Mouse (Mus musculus): Measurements from ENCODE around the gene Gsg1l. TPM values are rescaled to one million over a fixed set of nuclear protein-coding genes. Genes with fewer than 3 reads are reported as not detected.

Gene Gsg1l
- polyA plus RNA-seq, 1 experiment from 2014 or later = 10.5 TPM

DNA sequence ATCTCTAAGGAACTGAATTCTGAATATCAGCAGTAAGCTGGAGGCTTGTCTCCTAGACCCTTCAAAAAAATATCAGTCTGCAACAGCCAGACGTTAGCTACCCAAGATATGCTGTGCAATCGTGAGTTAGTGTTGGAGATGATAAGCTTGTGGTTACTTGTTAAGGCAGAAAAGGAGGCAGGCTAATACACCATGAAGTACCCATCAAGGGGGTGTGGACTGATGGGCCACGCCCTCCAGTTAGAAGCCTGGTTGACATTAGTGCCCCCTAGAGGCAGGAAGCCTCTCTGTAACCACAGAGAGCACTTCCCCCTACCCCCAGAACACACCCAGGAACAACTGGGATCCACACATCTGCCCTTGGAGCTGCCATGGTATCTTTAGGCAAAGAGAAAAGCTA lies 39.9 kb downstream of the Gsg1l start:
- 17% methylated on average over 3 of the region's 3 CpGs for WGBS
- Histone ChIP-seq H3K4me1 (ENCODE audit: control insufficient read depth in 2 of 2, insufficient read depth in 2 of 2, low read length in 2 of 2) (peaks cover 21 to 35% of the 10 kb centered on the region in 2 experiments), H3K9me3 (ENCODE audit: control insufficient read depth, low read length) (no peaks in the 10 kb centered on the region), H3K27ac (replicated peaks in 1 of 2; ENCODE audit: control insufficient read depth in 1 of 2, insufficient read depth in 1 of 2, low read depth in 2 of 2, low read length in 2 of 2) (no peak overlapping the region), H3K27me3 (ENCODE audit: control insufficient read depth, insufficient read depth, low read length) (no peaks in the 10 kb centered on the region), H3K9ac (ENCODE audit: low read length) (no peak overlapping the region), H3K4me2 (ENCODE audit: low read length) (no peak overlapping the region), H3K4me3 (ENCODE audit: control insufficient read depth in 1 of 2, insufficient read depth in 1 of 2, low read depth in 1 of 2, low read length in 2 of 2) (no peak overlapping the region), H3K36me3 (ENCODE audit: control insufficient read depth, insufficient read depth, low read length) (no peaks in the 10 kb centered on the region)
- ATAC-seq (ENCODE audit: insufficient number of reproducible peaks, insufficient read depth, low FRiP score, low read depth) = no peak

DNA sequence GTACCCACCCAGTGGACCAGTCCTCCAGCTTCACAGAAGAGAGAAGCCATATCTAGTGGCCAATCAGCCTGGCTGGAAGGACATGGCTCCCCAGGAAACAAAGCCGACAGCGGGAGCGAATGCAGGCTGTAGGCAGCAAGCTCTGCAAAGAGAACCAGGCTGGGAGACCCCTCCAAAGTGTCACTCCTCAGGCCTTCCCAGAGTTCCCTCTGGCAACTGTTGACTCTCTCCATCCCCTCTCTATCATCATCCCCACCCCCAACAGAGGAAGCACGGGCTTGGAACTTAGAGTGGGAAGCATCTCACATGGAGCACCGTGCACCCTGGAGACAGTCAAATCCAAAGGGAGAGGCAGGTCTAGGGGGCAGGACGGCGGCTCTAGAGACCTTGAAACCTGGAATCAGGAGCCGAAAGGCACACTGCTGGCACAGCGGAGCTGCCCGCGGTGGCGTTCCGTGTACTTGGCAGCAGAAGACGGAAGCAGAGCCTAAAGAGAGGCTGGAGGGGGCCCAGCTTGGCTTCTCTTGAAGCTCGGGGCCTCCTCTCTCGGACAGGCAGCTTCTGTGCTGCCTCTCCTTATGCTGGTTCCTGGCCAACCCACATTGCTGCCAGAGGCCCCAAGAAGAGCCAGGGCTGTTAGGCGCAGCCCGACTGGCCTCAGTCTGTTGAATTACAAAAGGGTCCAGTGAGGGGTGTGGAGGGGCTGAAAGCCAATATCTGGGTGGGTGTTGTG lies 41.3 kb downstream of the Gsg1l start:
- Histone ChIP-seq H3K27me3 (ENCODE audit: control insufficient read depth, insufficient read depth, low read length) (no peaks in the 10 kb centered on the region), H3K4me2 (ENCODE audit: low read length) (peak overlapping the region; percentile 36; the same call in 1 of the 2 replicates), H3K27ac (replicated peaks in 1 of 2; ENCODE audit: control insufficient read depth in 1 of 2, insufficient read depth in 1 of 2, low read depth in 2 of 2, low read length in 2 of 2) (peak overlapping the region in 1 of 2 experiments; percentile 38; a peak in 2 of 4 replicates), H3K4me3 (ENCODE audit: control insufficient read depth in 1 of 2, insufficient read depth in 1 of 2, low read depth in 1 of 2, low read length in 2 of 2) (no peak overlapping the region), H3K9ac (ENCODE audit: low read length) (peak overlapping the region; percentile 21; the same call in 1 of the 2 replicates), H3K4me1 (ENCODE audit: control insufficient read depth in 2 of 2, insufficient read depth in 2 of 2, low read length in 2 of 2) (peaks cover 27 to 42% of the 10 kb centered on the region in 2 experiments), H3K9me3 (ENCODE audit: control insufficient read depth, low read length) (no peaks in the 10 kb centered on the region), H3K36me3 (ENCODE audit: control insufficient read depth, insufficient read depth, low read length) (no peaks in the 10 kb centered on the region)
- WGBS = 54% methylated on average over 18 of the region's 18 CpGs
- 0 out of 2 replicates have a peak, but pooled peaks have one; percentile 19 for ATAC-seq (ENCODE audit: insufficient number of reproducible peaks, insufficient read depth, low FRiP score, low read depth)

DNA sequence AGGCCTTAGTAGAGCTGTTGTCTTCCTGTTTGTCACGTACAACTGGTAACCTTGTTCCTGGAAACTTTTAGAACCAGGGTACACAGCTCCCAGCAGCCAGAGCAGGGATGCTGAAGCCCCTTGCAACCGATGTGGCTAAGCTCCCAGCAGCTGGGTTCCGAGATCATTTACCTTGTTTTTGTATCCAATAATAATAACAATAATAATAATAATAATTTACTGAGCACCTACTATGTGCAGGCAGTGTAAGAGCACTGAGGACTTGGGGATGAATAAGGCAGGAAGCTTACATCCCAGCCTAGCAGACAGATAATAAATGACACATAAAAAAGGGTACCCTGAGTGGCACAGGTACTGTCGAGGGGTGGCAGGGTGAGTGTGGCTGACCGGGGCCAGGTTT lies 42.4 kb downstream of the Gsg1l start:
- no peak overlapping the region; a peak in 1 of 4 replicates for H3K27ac ChIP-seq (replicated peaks in 1 of 2; ENCODE audit: control insufficient read depth in 1 of 2, insufficient read depth in 1 of 2, low read depth in 2 of 2, low read length in 2 of 2)

DNA sequence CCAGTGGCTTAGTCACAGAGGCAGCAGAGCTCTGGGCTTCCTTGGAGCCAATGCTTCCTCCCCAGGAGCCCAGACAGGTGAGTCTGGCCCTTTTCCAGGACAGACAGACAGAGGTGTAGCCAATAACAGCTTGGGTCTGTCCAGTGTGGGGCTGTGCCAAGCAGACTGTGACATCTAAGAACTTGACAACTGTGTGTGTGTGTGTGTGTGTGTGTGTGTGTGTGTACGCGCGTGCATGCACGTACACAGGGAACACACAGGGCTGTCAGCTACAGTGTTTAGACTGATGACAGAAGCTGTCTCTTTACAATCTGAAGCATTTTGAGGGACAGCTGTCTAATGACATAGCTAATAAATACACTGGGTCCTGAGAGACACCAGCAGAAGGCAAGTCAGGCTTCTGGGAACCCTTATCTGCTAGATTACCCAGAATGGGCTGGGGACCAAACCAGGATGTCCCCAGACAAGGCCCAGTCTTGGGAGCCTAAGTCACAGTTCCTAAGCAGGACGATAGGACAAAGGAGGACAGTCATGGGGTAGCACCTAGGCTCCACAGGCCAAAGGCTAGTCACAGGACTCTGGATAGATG lies 42.9 kb downstream of the Gsg1l start:
- H3K4me1 ChIP-seq (ENCODE audit: control insufficient read depth in 2 of 2, insufficient read depth in 2 of 2, low read length in 2 of 2) = peaks cover 33 to 54% of the 10 kb centered on the region in 2 experiments
- 67% methylated on average over 5 of the region's 5 CpGs for WGBS
- H3K4me3 ChIP-seq (ENCODE audit: control insufficient read depth in 1 of 2, insufficient read depth in 1 of 2, low read depth in 1 of 2, low read length in 2 of 2) = no peak overlapping the region
- H3K27me3 ChIP-seq (ENCODE audit: control insufficient read depth, insufficient read depth, low read length) = no peaks in the 10 kb centered on the region
- H3K9ac ChIP-seq (ENCODE audit: low read length) = peak overlapping the region; percentile 39; the same call in 1 of the 2 replicates
- no peak overlapping the region for H3K4me2 ChIP-seq (ENCODE audit: low read length)
- no peaks in the 10 kb centered on the region for H3K9me3 ChIP-seq (ENCODE audit: control insufficient read depth, low read length)
- H3K36me3 ChIP-seq (ENCODE audit: control insufficient read depth, insufficient read depth, low read length) = no peaks in the 10 kb centered on the region
- no peak for ATAC-seq (ENCODE audit: insufficient number of reproducible peaks, insufficient read depth, low FRiP score, low read depth)
- H3K27ac ChIP-seq (replicated peaks in 1 of 2; ENCODE audit: control insufficient read depth in 1 of 2, insufficient read depth in 1 of 2, low read depth in 2 of 2, low read length in 2 of 2) = peak overlapping the region in 1 of 2 experiments; percentile 19; a peak in 1 of 4 replicates

More for the DNA sequence above, 42.4 kb downstream of the Gsg1l start:
- 88% methylated on average over 5 of the region's 5 CpGs for WGBS
- no peak for ATAC-seq (ENCODE audit: insufficient number of reproducible peaks, insufficient read depth, low FRiP score, low read depth)
- Histone ChIP-seq H3K27me3 (ENCODE audit: control insufficient read depth, insufficient read depth, low read length) (no peaks in the 10 kb centered on the region), H3K36me3 (ENCODE audit: control insufficient read depth, insufficient read depth, low read length) (no peaks in the 10 kb centered on the region), H3K9ac (ENCODE audit: low read length) (no peak overlapping the region), H3K4me1 (ENCODE audit: control insufficient read depth in 2 of 2, insufficient read depth in 2 of 2, low read length in 2 of 2) (peaks cover 31 to 52% of the 10 kb centered on the region in 2 experiments), H3K9me3 (ENCODE audit: control insufficient read depth, low read length) (no peaks in the 10 kb centered on the region), H3K4me3 (ENCODE audit: control insufficient read depth in 1 of 2, insufficient read depth in 1 of 2, low read depth in 1 of 2, low read length in 2 of 2) (no peak overlapping the region), H3K4me2 (ENCODE audit: low read length) (no peak overlapping the region)

DNA sequence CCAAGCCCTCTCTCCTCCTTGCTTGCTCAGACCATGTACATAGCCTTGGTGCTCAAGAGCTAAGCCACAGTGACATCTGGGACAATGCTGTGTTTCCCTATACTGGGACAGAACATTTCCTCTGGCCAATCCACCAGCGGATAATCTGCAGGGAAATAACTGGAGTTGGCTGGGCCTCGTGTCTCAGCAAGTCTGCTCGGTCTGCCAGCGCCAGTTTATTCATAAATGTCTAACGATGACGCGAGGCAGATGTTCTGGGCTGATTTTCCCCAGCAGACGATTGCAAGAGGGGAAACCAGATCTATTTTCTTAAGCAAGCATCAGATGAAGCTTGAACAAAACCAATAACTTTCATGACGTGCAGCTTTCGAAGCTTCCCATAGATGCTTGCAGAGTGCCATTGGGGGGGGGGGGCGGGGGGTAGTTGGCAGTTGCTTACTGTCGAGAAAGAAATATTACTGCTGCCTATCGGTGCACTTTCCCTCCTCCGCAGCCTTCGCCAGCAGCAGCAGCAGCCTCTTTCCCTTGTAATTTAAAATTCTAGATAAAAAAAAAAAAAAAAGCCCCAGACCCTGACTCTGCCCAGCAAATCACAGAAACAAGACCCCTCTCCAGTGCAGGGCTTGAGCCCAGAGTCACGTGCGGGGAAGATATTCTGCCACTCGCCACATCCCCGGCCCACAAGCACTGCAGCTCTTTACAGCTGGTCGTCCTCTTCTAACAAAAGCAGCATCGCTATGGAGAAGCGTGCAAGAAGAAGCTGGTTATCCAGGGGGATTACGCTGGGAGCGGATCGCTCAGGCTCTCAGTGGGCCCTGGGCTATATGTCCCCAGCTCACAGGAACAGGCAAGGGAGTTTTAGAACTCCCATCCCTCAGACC lies 43.6 kb downstream of the Gsg1l start:
- H3K36me3 ChIP-seq (ENCODE audit: control insufficient read depth, insufficient read depth, low read length) = no peaks in the 10 kb centered on the region
- 55% methylated on average over 25 of the region's 25 CpGs for WGBS
- H3K4me3 ChIP-seq (ENCODE audit: control insufficient read depth in 1 of 2, insufficient read depth in 1 of 2, low read depth in 1 of 2, low read length in 2 of 2) = no peak overlapping the region
- H3K4me1 ChIP-seq (ENCODE audit: control insufficient read depth in 2 of 2, insufficient read depth in 2 of 2, low read length in 2 of 2) = peaks cover 33 to 54% of the 10 kb centered on the region in 2 experiments
- H3K27ac ChIP-seq (replicated peaks in 1 of 2; ENCODE audit: control insufficient read depth in 1 of 2, insufficient read depth in 1 of 2, low read depth in 2 of 2, low read length in 2 of 2) = 0 out of 4 replicates have a peak overlapping the region, but pooled peaks of 1 of the 2 experiments have one; percentile 19
- peak overlapping the region; percentile 39; the same call in 1 of the 2 replicates for H3K9ac ChIP-seq (ENCODE audit: low read length)
- 0 out of 2 replicates have a peak, but pooled peaks have one; percentile 15 for ATAC-seq (ENCODE audit: insufficient number of reproducible peaks, insufficient read depth, low FRiP score, low read depth)
- no peaks in the 10 kb centered on the region for H3K9me3 ChIP-seq (ENCODE audit: control insufficient read depth, low read length)
- H3K4me2 ChIP-seq (ENCODE audit: low read length) = no peak overlapping the region
- H3K27me3 ChIP-seq (ENCODE audit: control insufficient read depth, insufficient read depth, low read length) = no peaks in the 10 kb centered on the region

DNA sequence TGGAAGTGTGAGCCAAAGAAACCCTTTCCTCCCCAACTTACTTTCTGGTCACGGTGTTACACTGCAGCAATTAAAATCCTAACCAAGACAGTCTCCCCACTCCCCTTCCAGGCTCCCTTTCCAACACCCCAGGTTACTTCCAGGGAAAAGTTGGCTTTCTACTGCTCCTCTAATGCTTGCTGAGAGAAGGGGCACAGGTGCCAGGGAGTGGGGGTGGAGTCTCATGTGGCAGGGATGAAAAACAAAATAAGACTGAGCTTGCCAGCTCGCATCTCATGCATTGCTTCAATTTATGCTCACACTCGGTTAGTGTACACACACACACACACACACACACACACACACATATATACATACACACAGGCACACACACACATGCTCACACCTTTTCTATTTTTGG lies 46.9 kb downstream of the Gsg1l start:
- ATAC-seq (ENCODE audit: insufficient number of reproducible peaks, insufficient read depth, low FRiP score, low read depth) = no peak
- H3K4me1 ChIP-seq (ENCODE audit: control insufficient read depth in 2 of 2, insufficient read depth in 2 of 2, low read length in 2 of 2) = peaks cover 31 to 39% of the 10 kb centered on the region in 2 experiments

DNA sequence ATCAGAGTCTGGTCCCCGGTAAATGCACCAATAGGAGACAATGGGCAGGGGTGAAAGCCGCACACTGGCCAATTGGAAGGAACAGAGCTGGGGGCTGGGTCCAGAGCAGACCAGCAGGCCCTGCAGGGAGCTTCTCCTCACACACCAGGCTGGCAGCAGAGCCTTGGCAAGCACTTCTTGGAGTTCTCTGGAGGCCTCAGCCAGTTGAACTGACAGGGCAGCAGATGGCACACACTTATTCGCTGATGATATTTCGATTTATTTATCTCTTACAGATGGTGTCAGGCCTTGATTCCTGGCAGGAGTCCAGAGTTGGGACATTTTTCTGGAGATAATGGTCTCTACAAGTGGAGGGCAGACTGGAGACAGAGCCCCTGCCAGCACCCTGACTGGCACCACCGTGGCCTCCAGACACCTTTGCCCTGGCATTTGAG lies 49.4 kb downstream of the Gsg1l start:
- ATAC-seq (ENCODE audit: insufficient number of reproducible peaks, insufficient read depth, low FRiP score, low read depth) = no peak
- H3K4me1 ChIP-seq (ENCODE audit: control insufficient read depth in 2 of 2, insufficient read depth in 2 of 2, low read length in 2 of 2) = peaks cover 15 to 20% of the 10 kb centered on the region in 2 experiments
- H3K4me2 ChIP-seq (ENCODE audit: low read length) = no peak overlapping the region
- no peak overlapping the region for H3K27ac ChIP-seq (replicated peaks in 1 of 2; ENCODE audit: control insufficient read depth in 1 of 2, insufficient read depth in 1 of 2, low read depth in 2 of 2, low read length in 2 of 2)
- 78% methylated on average over 5 of the region's 5 CpGs for WGBS
- H3K4me3 ChIP-seq (ENCODE audit: control insufficient read depth in 1 of 2, insufficient read depth in 1 of 2, low read depth in 1 of 2, low read length in 2 of 2) = no peak overlapping the region
- H3K27me3 ChIP-seq (ENCODE audit: control insufficient read depth, insufficient read depth, low read length) = no peaks in the 10 kb centered on the region
- no peaks in the 10 kb centered on the region for H3K36me3 ChIP-seq (ENCODE audit: control insufficient read depth, insufficient read depth, low read length)
- H3K9ac ChIP-seq (ENCODE audit: low read length) = no peak overlapping the region
- H3K9me3 ChIP-seq (ENCODE audit: control insufficient read depth, low read length) = no peaks in the 10 kb centered on the region

More for the DNA sequence above, 46.9 kb downstream of the Gsg1l start:
- 62% methylated on average over 3 of the region's 3 CpGs for WGBS
- Histone ChIP-seq H3K36me3 (ENCODE audit: control insufficient read depth, insufficient read depth, low read length) (no peaks in the 10 kb centered on the region), H3K4me2 (ENCODE audit: low read length) (no peak overlapping the region), H3K27me3 (ENCODE audit: control insufficient read depth, insufficient read depth, low read length) (no peaks in the 10 kb centered on the region), H3K27ac (replicated peaks in 1 of 2; ENCODE audit: control insufficient read depth in 1 of 2, insufficient read depth in 1 of 2, low read depth in 2 of 2, low read length in 2 of 2) (no peak overlapping the region), H3K9me3 (ENCODE audit: control insufficient read depth, low read length) (no peaks in the 10 kb centered on the region), H3K9ac (ENCODE audit: low read length) (no peak overlapping the region), H3K4me3 (ENCODE audit: control insufficient read depth in 1 of 2, insufficient read depth in 1 of 2, low read depth in 1 of 2, low read length in 2 of 2) (no peak overlapping the region)

Measured in heart, embryonic 14.5 days (tissue).